Mouse (Mus musculus) heart, postnatal 10 days (tissue): Measurements from ENCODE around the gene Klhl29. TPM values are rescaled to one million over a fixed set of nuclear protein-coding genes. Genes with fewer than 3 reads are reported as not detected.

Experiments used
- DNase-seq, 2 experiments: peaks; one replicate each; pipeline ENCODE4 v3.0.0; 2021
- intact Hi-C: fragments of 180-260 bp; cut with DNase I; formaldehyde crosslinking; loops from one replicate; pipeline ENCODE4 v1.15.1; 2025
- total RNA-seq, 2 experiments: library from RNA; stranded (reverse); gene quantifications; 2 replicates each; pipeline ENCODE4 v1.2.3; 2021

Gene Klhl29
- total RNA-seq, 2 experiments from 2014 or later = 0.96 to 1.1 TPM

GRCm38 (mm10) chr12:5191628-5192379 is 183.7 kb downstream of the Klhl29 start:
- intact Hi-C loops = no loop called here
- DNase-seq = peak; percentile 80 to 81

GRCm38 (mm10) chr12:5191206-5191605 is 184.3 kb downstream of the Klhl29 start:
- intact Hi-C loops = no loop called here

DNA sequence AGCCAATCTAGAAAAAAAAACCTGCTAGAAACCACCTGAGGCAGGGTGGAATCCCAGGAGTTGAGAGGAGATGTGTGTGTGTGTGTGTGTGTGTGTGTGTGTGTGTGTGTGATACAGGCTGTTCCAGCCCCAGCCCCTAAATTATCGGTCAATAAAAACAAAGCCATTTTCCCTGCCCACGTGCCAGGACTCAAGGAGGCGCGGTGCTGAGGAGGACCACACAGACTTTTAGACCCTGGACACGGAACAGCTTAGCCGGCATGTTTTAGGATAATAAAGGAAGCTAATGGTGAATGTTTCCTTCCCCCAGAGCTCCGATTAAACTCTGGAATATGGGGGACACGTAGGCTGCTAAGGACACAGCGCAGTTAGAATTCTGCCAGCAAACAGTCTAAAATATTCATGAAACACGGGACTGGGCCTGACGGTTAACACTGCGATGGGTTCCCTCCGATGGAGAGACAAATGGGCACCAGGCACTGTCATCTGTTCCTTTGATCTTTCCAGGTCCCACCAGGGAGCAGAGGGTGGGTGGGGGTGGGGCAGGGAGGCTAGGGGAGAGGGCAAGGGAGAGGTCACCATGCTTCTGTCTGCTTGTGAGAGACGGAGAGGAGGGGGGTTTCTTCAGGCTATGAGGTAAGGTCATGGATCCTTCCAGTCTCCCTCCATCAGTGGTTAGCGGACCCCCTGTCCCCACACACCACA is 185.9 kb downstream of the Klhl29 start:
- no peak for DNase-seq
- intact Hi-C loops = no loop called here

More at GRCm38 (mm10) chr12:5191206-5191605, 184.3 kb downstream of the Klhl29 start:
- peak in 1 of 2 experiments; percentile 18 for DNase-seq

DNA sequence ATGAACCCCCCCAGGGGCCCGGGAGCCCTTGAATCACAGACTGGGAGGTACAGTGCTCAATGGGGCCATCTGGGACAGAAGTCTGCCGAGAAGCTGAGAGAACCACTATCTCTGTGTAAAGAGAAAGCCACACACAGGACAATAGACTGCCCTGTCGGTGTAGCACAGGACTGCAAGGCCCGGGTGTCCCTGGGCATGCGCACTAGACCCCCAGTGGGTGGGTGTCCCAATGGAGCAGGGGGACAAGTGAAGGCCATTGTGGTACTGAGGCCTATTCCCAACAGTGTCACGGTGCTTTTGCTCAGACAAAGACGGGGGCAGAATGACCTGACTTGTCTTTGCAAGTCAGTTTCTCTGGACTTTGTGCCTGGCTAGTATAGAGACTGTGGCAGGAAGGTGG is 186.6 kb downstream of the Klhl29 start:
- no peak for DNase-seq
- intact Hi-C loops = no loop called here

DNA sequence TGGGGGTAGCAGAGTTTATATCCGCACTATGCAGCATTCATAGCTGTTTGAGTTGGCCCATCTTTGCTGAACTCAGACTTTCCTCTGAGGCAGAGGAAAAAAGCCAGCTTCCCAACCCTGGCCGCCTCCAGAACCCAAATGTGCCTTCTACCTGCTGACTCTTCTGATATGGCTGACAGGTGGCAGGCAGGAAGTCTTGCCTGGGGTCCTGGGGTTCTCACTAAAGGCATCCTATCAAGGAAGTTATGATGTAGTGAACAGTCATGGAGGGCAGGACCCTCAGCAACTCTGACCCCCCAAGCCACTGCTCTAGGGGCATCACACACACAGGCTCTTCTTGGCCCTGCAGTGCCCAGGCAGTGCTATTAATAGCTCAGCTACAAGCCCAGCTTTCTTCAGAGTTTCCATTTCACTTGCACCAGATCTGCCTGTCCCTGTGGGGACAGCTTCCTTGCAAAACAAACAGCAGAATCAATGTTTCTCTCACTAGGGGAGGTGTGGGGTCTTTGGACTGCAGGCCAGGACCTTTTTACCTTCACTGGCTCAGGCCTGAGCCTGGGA is 187.6 kb downstream of the Klhl29 start:
- intact Hi-C loops = no loop called here
- DNase-seq = peak in 1 of 2 experiments; percentile 27

- DNase-seq = peak in 1 of 2 experiments; percentile 38
- intact Hi-C loops = no loop called here
These were observed 188.8 kb downstream of the Klhl29 start for GRCm38 (mm10) chr12:5186645-5187044.

- DNase-seq = no peak
- intact Hi-C loops = no loop called here
These were observed 189.9 kb downstream of the Klhl29 start for GRCm38 (mm10) chr12:5185603-5186002.

- intact Hi-C loops = no loop called here
- DNase-seq = no peak
These were observed 192.9 kb downstream of the Klhl29 start for GRCm38 (mm10) chr12:5182586-5182985.

DNA sequence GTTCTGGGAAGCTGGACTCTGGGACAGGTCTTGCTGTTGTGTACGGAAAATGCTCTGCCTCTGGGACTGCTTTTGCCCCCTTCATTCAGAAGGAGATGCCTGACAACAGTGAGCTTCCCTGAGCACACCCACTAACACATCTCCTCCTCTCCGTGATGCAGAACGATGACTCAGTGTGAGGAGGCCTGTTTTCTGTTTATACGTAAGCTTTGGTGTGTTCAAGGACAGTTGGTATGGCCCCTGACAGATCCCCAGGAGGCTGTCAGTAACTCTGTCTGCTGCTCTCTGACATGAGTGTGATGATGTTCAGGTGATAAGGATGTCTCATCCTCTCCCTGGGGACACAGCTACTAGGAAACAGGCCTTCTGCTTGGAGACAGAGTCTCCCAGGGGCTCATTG is 193.3 kb downstream of the Klhl29 start:
- intact Hi-C loops = no loop called here
- no peak for DNase-seq

- intact Hi-C loops = no loop called here
- DNase-seq = no peak
These were observed 198.7 kb downstream of the Klhl29 start for GRCm38 (mm10) chr12:5176716-5177341.

DNA sequence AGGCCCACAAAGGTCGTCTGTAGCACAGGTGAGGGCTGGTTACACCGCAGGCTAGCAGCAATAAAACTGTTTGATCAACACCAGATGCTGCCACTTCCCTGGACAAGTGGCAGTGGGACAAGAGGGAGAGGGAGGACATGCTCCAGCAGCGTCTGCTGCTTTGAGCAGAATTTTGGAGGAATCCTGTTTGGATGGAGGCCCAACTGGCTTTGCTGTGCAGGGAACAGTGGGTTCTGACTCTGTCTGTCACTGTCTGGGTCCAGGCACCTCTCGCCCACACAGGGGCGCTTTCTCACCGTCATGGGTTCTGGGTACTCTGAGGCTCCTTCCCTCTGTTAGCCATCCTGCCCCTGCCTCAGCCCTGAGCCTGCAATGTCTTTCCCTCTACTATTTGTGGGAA is 209.3 kb downstream of the Klhl29 start:
- intact Hi-C loops = no loop called here
- DNase-seq = peak in 1 of 2 experiments; percentile 24

DNA sequence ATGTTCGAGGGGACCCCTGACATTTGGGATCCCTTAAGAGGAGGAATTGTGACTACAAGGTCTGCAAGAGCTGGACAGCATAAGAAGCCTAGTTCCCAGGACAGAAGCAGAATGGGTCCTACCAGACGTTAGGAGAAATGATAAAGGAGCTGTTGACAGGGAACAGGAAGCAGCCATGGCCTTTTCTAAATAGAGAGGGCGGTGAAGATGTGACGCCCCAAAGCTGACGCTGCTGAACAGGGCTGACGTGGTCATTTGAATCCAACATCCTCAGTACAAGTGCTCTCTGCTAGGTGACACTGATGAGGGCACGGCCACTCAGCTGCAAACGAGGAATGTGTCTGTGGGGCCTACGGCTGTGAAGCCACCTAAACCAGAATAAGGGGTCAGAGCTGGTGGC is 210.1 kb downstream of the Klhl29 start:
- DNase-seq = no peak
- intact Hi-C loops = no loop called here

GRCm38 (mm10) chr12:5162672-5163071 is 212.8 kb downstream of the Klhl29 start:
- no peak for DNase-seq
- intact Hi-C loops = no loop called here

DNA sequence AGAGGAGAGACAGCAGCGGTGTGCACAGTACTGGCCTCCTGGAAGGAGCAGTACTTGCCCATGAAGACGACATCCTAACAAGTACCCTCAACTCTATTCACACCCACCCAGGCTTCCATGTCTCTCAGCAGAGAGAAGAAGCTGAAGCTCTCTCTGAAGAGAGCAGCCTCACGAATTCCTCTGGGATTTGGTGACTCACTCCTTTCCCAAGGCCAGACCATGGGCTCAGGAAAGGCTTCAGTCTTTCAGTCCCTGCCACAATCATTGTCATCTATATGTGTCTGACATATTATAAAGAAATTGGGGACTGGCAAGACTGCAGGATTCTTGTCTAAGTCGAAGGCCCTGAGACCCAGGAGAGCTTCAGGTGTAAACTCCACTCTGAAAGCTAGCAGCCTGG is 213.9 kb downstream of the Klhl29 start:
- intact Hi-C loops = no loop called here

GRCm38 (mm10) chr12:5157931-5158481 is 217.5 kb downstream of the Klhl29 start:
- intact Hi-C loops = no loop called here

More for the DNA sequence above, 213.9 kb downstream of the Klhl29 start:
- DNase-seq = no peak

GRCm38 (mm10) chr12:5157021-5157681 is 218.3 kb downstream of the Klhl29 start:
- no peak for DNase-seq
- intact Hi-C loops = no loop called here

More at GRCm38 (mm10) chr12:5157931-5158481, 217.5 kb downstream of the Klhl29 start:
- DNase-seq = peak in 1 of 2 experiments; percentile 26

DNA sequence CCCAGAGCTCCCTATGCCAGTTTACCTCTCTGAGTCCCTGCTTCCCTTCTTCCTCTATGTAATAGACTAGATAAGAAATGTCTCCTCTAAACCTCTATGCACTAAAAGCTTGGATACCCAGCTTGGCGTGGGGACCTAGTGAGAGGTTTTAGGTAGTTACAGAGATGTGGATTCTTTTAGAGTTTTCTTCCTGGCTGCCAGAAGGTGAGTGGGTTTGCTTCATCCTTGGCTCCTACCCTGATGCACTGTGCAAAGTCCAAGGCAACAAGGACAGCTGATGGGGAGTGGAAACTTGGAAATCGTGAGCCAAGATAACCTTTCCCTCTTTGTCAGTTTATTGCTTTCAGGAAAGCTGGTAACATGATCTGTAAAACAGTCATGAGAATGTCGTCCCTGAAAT is 220.3 kb downstream of the Klhl29 start:
- no peak for DNase-seq
- intact Hi-C loops = no loop called here

DNA sequence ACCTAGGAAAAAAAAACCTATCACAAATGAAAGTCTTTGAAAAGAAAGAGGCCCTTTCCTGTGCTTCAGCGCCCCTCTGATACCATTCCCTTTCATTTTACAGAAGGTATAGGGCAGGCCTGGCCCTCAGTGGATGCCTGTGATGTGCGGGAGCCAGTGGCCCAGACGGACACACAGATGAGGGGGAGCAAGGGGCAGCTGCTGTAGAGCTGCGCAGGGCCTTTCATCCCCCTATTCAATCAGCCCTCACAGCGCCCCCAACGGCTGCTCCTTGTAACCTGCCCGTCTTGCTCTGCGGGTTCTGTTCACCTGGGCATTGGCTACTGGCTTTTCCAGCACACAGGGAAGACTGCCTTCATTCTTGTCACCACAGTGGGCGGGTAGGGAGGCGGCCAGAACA is 223.6 kb downstream of the Klhl29 start:
- DNase-seq = no peak
- intact Hi-C loops = no loop called here

DNA sequence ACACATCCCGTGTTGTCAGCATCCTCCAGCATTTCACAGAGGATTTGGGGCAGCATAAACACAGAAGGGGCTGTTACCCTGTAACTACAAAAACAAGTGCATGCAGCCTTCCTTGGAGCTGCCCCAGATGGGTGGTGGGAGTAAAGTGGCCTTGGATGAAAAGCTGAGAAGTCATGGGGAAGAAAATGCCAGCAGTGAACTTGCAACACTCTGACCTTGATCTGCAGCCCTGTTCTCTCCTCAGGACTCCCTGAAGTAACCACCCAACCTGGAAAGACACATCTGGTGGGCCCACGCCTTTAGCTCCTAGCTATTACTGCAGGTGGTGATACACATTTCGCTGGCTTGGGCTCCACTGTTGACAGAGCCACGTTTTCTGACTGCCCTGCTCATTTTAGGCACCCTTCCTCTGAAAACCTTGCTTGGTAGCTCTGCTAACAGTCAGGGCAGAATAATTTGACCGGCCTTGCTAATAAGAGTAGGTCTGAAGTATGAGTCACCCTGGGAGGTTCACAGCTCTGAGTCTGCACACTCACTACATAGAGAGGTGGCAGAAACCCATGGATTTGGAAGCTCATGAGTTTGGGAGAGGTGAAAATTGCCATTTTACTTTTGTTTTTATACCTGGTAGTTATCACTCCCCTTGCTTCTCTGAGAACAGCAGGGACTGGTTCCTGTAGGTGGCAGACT is 228.0 kb downstream of the Klhl29 start:
- intact Hi-C loops = no loop called here
- no peak for DNase-seq
